Mouse (Mus musculus): ENCODE measurements at regions not wholly inside any gene's neighbourhood (a gene's known extent, or its start where the extent isn't known, plus 50 kb on each side); places are given as distances from the start of the nearest gene placed in this dataset.

DNA sequence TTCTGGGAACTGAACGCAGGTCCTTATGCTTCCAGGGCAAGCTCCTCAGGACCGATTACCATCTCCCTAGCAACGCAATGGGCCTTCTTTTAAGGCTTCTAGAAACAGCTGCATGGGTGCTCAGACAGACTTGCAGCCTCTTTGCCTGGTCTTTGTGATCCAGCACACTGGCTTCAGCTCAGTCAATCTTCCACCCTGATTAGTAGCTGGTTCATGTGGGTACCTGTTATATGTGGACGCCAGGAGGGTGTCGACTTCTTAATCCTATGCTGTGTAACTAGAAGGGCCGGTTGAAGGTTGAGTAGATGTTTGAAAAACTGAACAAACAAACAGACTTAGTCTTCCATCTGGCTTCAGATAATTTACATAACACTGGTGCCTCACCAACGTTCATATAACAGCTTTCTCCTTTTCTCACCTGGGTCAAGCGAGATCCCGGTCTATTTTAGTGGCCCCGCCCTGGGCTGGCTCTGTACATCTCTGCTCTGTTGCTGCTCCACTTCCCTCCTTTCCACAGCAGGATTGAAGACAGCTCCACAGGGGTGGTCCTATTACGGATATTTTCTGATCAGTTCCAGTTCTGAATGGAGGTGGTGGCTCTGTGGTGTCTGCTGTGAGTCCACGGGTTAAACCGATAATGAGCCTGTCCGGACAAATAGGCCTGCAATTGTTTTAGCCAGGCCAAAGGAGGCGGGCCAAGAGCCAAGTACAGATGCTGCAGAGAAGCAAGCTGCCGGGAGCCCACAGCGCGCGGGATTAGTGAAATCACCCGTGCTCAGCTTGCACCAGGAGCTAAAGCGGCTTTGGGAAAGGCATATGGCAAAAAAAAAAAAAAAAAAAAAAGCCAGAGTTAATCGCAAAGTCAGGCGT, 102.4 kb upstream of the St6galnac5 start:
- no peak for DNase-seq (ENCODE audit: low read depth, low spot score)
- no peak overlapping the region for H3K27ac ChIP-seq (ENCODE audit: insufficient read depth, low read depth, low read length, poor library complexity, severe bottlenecking)
- TF ChIP-seq HCFC1 (IDR thresholded peaks at IDR 0.05; ENCODE audit: borderline replicate concordance, insufficient read depth, low read length) (no peak), MAFK (IDR thresholded peaks at IDR 0.05; ENCODE audit: insufficient read depth, low read depth, low read length) (no peak), ZC3H11A (IDR thresholded peaks at IDR 0.05; ENCODE audit: borderline replicate concordance, low read depth, low read length) (no peak), ZNF384 (IDR thresholded peaks at IDR 0.05; ENCODE audit: low read depth, low read length) (no peak; the same call in 1 of the 2 replicates), CHD2 (IDR thresholded peaks at IDR 0.05; ENCODE audit: low read depth, low read length) (no peak)
- H3K9me3 ChIP-seq (ENCODE audit: control insufficient read depth, insufficient read depth, low read depth, low read length), result no peaks in the 10 kb centered on the region
- 0 out of 4 replicates have a peak overlapping the region, but pooled peaks of 1 of the 2 experiments have one; percentile 20 for H3K4me3 ChIP-seq (ENCODE audit: insufficient read depth in 1 of 2, low read depth in 1 of 2, low read length in 2 of 2, poor library complexity in 1 of 2, severe bottlenecking in 1 of 2)
- in situ Hi-C loops (cut with MboI; ENCODE audit: low sequenced_read_pairs in 2 of 2, unreplicated experiment in 2 of 2), result no loop called here
- peaks cover 3 to 8% of the 10 kb centered on the region in 2 experiments; a peak in 3 of 4 replicates for H3K4me1 ChIP-seq (ENCODE audit: control insufficient read depth in 2 of 2, insufficient read depth in 2 of 2, low read length in 2 of 2, poor library complexity in 1 of 2)
- H3K9ac ChIP-seq (ENCODE audit: insufficient read depth, low read depth, low read length, poor library complexity, severe bottlenecking), result no peak overlapping the region
- no peaks in the 10 kb centered on the region for H3K36me3 ChIP-seq (ENCODE audit: control insufficient read depth, insufficient read depth, low read length, poor library complexity, severe bottlenecking)

DNA sequence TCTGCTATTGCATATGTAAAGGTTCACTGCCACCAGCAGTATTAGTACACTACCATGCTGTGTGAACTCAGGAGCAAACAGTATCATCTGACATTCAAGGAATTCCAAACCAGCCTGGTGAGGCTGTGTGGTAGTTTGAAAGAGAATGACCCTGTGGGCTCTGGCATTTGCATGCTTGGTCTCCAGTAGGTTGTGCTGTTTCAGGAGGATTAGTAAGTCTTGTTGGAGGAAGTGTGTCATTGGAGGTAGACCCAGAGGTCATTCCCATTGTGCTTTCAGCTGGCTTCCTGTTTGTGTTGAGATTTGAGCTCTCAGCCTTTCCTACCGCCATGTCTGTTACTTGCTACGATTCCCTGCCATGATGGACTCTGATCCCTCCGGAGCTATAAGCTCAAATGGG, 98.3 kb upstream of the St6galnac5 start:
- in situ Hi-C loops (cut with MboI; ENCODE audit: low sequenced_read_pairs in 2 of 2, unreplicated experiment in 2 of 2), result no loop called here
- DNase-seq (ENCODE audit: low read depth, low spot score), result no peak
- Histone ChIP-seq H3K9ac (ENCODE audit: insufficient read depth, low read depth, low read length, poor library complexity, severe bottlenecking) (no peak overlapping the region), H3K27ac (ENCODE audit: insufficient read depth, low read depth, low read length, poor library complexity, severe bottlenecking) (no peak overlapping the region), H3K4me1 (ENCODE audit: control insufficient read depth in 2 of 2, insufficient read depth in 2 of 2, low read length in 2 of 2, poor library complexity in 1 of 2) (peaks cover 3 to 8% of the 10 kb centered on the region in 2 experiments; a peak in 3 of 4 replicates), H3K4me3 (ENCODE audit: insufficient read depth in 1 of 2, low read depth in 1 of 2, low read length in 2 of 2, poor library complexity in 1 of 2, severe bottlenecking in 1 of 2) (no peak overlapping the region), H3K36me3 (ENCODE audit: control insufficient read depth, insufficient read depth, low read length, poor library complexity, severe bottlenecking) (no peaks in the 10 kb centered on the region), H3K9me3 (ENCODE audit: control insufficient read depth, insufficient read depth, low read depth, low read length) (no peaks in the 10 kb centered on the region)
- TF ChIP-seq ZC3H11A (IDR thresholded peaks at IDR 0.05; ENCODE audit: borderline replicate concordance, low read depth, low read length), result no peak
- TF ChIP-seq MAFK (IDR thresholded peaks at IDR 0.05; ENCODE audit: insufficient read depth, low read depth, low read length), result no peak
- no peak for TF ChIP-seq HCFC1 (IDR thresholded peaks at IDR 0.05; ENCODE audit: borderline replicate concordance, insufficient read depth, low read length)
- TF ChIP-seq CHD2 (IDR thresholded peaks at IDR 0.05; ENCODE audit: low read depth, low read length), result no peak
- no peak for TF ChIP-seq ZNF384 (IDR thresholded peaks at IDR 0.05; ENCODE audit: low read depth, low read length)

DNA sequence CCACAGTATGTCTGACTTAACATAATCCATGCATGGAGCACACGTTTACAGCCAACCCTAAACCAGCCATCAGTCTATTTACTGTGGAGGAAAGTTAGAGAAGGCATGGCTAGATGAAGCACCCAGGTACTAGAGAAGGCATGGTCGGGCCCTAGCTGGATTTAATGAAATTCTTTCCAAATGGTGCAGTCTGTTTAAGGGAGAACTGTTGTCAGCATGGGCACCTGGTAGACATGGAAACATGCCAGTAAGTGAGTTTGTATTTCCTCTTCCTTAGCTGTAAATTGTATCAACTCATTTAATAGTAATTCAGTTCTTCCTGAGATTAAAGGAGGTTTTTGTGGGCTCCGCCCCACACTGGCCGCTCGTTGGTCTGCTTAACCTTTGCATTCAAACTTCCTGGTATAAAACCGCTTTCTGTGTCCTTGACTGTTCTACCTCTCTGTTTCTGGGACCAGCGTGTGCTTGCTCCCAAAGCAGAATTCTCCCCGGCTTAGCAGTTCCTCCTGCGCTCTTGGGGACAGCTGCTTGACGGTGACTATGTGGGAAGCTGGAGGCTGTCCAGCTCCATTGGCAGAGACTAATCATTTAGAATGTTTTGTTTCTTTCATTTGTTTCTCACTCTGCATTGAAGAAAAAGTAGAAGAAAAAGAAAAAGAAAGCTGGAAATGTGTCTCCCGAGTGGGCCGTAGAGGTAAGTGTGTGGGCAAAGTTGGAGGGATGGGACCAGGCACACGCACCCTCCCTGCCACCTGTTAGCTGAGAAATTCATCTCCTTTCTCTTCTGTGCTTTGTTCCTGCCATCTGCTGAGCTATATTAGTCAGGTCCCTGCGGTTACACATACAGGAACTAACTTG, 96.0 kb upstream of the St6galnac5 start:
- no peaks in the 10 kb centered on the region for H3K36me3 ChIP-seq (ENCODE audit: control insufficient read depth, insufficient read depth, low read length, poor library complexity, severe bottlenecking)
- no peak for DNase-seq (ENCODE audit: low read depth, low spot score)
- peaks cover 0 to 2% of the 10 kb centered on the region in 2 experiments; a peak in 1 of 4 replicates for H3K4me1 ChIP-seq (ENCODE audit: control insufficient read depth in 2 of 2, insufficient read depth in 2 of 2, low read length in 2 of 2, poor library complexity in 1 of 2)
- in situ Hi-C loops (cut with MboI; ENCODE audit: low sequenced_read_pairs in 2 of 2, unreplicated experiment in 2 of 2), result no loop called here
- H3K4me3 ChIP-seq (ENCODE audit: insufficient read depth in 1 of 2, low read depth in 1 of 2, low read length in 2 of 2, poor library complexity in 1 of 2, severe bottlenecking in 1 of 2), result no peak overlapping the region
- H3K9ac ChIP-seq (ENCODE audit: insufficient read depth, low read depth, low read length, poor library complexity, severe bottlenecking), result no peak overlapping the region
- TF ChIP-seq ZNF384 (IDR thresholded peaks at IDR 0.05; ENCODE audit: low read depth, low read length) (no peak), ZC3H11A (IDR thresholded peaks at IDR 0.05; ENCODE audit: borderline replicate concordance, low read depth, low read length) (no peak), HCFC1 (IDR thresholded peaks at IDR 0.05; ENCODE audit: borderline replicate concordance, insufficient read depth, low read length) (no peak), MAFK (IDR thresholded peaks at IDR 0.05; ENCODE audit: insufficient read depth, low read depth, low read length) (no peak), CHD2 (IDR thresholded peaks at IDR 0.05; ENCODE audit: low read depth, low read length) (no peak)
- H3K9me3 ChIP-seq (ENCODE audit: control insufficient read depth, insufficient read depth, low read depth, low read length), result no peaks in the 10 kb centered on the region
- H3K27ac ChIP-seq (ENCODE audit: insufficient read depth, low read depth, low read length, poor library complexity, severe bottlenecking), result no peak overlapping the region

DNA sequence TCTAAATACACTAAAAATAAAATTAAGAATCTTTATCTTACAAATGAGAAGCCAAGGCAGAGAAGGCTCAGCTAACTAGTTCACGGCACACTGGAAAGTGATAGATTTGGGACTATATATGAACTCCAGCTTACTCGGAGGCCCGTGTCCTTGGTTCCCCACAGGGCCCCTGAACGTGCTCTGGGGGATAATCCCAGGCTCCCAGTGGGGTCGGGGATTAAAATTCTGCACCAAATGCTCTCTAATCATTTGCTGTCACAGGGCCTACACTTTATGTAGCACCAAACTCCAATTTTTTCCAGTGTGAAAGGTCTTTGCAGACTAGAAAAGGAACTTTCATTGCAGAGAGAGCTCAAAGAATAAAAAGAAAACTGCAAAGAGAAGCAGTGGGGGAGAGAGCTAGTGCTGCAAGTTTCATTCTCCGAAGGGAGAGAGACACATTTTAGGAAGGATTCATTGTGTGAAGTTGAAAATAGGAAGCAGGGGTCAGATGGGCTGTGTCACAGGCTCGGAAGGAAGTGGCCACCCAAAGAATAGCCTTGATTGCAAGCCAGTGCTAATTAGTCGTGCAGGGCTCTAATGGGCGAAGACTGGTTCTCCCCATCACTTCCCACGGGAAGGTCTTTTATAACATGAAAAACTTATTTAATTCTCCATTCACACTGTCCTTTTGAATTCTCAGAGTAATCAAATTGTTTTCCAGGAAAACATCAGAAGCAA, 90.3 kb upstream of the St6galnac5 start:
- Histone ChIP-seq H3K27ac (ENCODE audit: insufficient read depth, low read depth, low read length, poor library complexity, severe bottlenecking) (no peak overlapping the region), H3K4me1 (ENCODE audit: control insufficient read depth in 2 of 2, insufficient read depth in 2 of 2, low read length in 2 of 2, poor library complexity in 1 of 2) (no peaks in the 10 kb centered on the region), H3K36me3 (ENCODE audit: control insufficient read depth, insufficient read depth, low read length, poor library complexity, severe bottlenecking) (no peaks in the 10 kb centered on the region), H3K4me3 (ENCODE audit: insufficient read depth in 1 of 2, low read depth in 1 of 2, low read length in 2 of 2, poor library complexity in 1 of 2, severe bottlenecking in 1 of 2) (no peak overlapping the region), H3K9ac (ENCODE audit: insufficient read depth, low read depth, low read length, poor library complexity, severe bottlenecking) (no peak overlapping the region), H3K9me3 (ENCODE audit: control insufficient read depth, insufficient read depth, low read depth, low read length) (no peaks in the 10 kb centered on the region)
- no peak for DNase-seq (ENCODE audit: low read depth, low spot score)
- TF ChIP-seq CHD2 (IDR thresholded peaks at IDR 0.05; ENCODE audit: low read depth, low read length) (no peak), ZC3H11A (IDR thresholded peaks at IDR 0.05; ENCODE audit: borderline replicate concordance, low read depth, low read length) (no peak)
- in situ Hi-C loops (cut with MboI; ENCODE audit: low sequenced_read_pairs in 2 of 2, unreplicated experiment in 2 of 2), result no loop called here
